Mouse (Mus musculus): ENCODE measurements at regions not wholly inside any gene's neighbourhood (a gene's known extent, or its start where the extent isn't known, plus 50 kb on each side); places are given as distances from the start of the nearest gene placed in this dataset.
A peak's percentile ranks its signal among the peaks of the same experiment; 100 is the strongest.

DNA sequence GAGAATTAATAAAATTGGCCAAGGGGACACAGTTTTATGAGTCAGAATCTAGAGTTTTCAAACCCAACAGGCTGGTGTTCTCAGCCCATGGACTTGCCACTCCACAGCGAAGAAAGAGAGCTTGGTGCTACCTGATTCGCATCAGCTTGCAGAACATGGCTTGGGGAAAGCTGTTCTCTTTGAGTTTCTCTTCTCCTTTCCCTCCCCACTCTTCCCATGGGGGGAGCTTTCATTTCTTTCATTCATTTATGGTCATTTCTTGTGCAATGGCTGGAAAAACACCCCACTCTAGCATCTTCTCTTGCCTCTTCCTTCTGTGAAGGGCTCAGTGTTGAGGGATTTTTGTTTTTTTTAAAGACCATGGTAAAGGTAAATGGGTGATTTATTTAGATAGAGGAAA is 286.5 kb upstream of the Kif2a start:
- DNase-seq (ENCODE audit: extremely low spot score, low spot score): no peak

DNA sequence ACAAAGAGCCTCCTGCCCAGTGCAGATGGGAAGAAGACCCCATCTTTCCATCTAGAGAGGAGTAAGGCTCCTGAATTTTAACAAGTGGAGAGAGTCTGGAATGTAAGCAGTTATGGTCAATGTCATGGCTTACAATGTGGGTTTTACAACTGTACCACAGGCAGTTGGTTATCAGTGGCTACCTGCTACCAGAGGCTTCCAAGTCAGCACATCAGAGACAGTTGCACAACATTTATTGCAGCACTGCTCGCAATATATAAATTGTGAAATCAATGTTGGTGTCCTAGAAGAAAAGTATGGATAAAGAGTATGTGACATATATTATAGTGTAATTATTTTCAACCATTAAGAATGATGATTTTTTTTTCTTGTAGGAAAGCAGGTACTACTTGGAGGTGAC is 285.0 kb upstream of the Kif2a start:
- no peak for DNase-seq (ENCODE audit: extremely low spot score, low spot score)

DNA sequence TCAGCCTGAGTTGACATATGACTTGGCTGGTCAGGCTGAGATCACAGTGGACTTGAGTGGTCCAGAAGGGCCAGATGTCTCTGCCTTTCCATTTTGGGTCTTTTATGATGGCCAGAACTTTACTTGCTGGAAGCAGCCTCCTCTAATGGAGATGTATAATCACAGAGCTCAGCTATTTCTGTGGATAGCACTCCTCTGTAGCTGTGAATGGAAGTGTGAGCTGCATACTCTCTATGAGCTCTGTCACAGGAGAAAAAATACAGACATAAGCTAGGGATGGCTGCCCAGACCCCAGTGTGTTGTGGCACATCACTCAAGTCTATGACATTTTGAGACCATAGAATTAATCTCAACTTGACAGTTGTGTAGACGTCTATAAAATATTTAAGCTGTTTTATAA is 284.3 kb upstream of the Kif2a start:
- no peak for DNase-seq (ENCODE audit: extremely low spot score, low spot score)

DNA sequence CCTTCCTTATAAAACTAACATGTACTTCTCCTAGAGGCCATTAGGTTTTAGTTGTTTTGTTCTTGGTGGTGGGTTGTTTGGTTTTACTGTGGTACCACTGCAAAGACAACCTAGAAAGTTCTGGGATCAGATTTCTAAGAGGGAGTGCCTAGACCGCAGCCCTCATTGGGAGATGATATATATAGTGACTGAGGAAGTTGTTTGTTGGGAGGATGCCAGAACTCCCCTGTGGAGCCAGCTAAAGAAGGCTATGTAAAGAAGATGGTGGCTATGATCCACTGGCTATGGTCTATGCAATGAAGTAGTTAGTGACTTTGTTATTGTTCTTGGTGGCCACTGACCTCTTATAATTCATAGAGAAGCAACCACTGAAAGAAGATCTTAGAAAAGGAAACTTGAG is 283.8 kb upstream of the Kif2a start:
- no peak for DNase-seq (ENCODE audit: extremely low spot score, low spot score)

DNA sequence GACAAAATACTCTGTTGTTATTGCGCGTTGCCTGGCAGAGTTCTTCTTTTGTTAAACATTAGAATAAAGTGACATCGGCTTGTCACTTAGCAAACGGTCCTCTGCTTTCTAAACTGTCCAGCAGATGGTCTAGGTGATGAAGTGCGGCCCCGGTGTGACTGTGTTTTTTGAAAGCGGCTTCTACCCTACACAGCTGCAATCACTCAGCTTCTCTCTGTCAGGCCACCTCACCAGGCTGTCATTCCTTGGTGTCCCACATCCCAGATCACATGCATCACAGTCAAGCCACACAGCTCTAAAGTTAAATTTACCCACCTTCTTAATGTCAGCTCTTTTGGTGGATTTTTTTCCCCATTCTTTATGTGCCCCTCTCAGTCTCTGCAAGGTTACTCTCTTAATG is 282.0 kb upstream of the Kif2a start:
- no peak for DNase-seq (ENCODE audit: extremely low spot score, low spot score)

DNA sequence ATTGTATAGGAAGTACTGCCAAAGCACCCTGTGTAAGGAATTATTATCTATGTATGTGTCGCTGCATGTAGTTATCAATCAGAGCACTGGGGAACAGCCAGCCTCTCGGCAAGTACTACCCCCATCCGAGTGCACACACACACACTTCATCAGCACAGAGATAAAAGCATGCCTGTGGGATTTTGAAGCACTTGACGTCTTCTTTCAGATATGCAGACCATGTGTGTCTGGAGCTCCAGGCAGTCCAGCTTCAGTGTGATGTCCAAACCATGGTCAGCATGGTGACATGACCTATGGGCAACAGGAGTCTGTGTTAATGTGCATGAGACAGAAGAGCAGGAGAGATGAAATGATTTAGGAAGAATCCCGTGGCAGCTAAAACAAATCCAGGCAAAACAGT is 281.4 kb upstream of the Kif2a start:
- DNase-seq (ENCODE audit: extremely low spot score, low spot score): no peak

DNA sequence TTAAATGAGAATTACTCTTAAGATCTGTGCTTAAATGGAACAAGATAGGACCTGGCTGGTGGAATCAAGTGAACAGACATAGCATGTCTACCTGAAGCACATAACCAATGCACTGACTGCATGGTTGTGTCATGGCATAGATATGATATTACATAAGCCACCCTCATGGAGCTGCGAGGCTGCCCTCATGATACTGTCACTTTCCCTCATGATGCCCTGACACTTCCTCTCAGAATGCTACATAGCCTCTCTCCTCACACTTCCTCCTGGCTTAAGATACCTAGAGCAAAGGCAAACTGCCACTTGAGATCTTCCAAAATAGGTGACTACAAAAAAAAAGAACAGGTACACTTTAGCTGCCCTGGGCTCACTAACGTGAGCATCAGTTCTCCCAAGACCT is 278.9 kb upstream of the Kif2a start:
- no peak for DNase-seq (ENCODE audit: extremely low spot score, low spot score)

DNA sequence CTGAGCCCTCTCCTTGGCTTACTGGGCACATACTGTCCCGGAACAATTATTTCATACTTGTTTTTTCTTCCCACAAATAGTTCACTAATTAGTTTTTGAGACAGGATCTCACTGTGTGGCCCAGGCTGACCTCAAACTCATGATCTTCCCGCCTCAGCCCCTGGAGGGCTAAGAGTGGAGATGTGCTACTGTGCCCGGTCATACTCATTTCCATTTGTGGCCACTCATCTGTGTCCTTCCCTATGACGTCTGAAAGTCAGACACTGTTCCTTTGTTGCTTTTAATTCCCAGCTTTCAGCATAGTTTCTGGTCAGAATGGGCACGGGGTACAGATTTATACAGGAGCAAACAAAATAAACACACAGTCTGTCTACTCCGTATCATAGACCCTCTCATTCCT is 242.7 kb upstream of the Kif2a start:
- DNase-seq (ENCODE audit: extremely low spot score, low spot score): no peak

- no peak for DNase-seq (ENCODE audit: extremely low spot score, low spot score)
Measured at GRCm38 (mm10) chr13:107261479-107262050, 239.6 kb upstream of the Kif2a start.

DNA sequence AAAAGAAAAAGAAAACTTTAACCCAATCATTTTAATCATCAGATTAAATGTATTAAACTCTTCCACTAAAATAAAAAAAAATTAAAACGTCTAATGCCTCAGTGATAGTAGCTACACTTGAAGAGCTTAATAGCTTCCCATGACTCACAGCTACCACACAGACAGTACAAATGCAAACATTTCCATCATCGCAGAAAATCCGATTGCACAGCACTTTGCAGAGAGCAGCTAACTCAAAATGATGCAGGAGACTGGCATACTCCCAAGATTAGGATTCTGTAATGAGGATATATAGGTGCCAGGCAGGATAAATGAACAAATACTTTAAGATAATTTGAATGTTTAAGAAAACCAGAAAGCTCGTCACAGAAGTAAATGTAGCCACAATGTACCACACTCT is 238.3 kb upstream of the Kif2a start:
- DNase-seq (ENCODE audit: extremely low spot score, low spot score): no peak

GRCm38 (mm10) chr13:107247792-107248505 is 226.0 kb upstream of the Kif2a start:
- no peak for DNase-seq (ENCODE audit: extremely low spot score, low spot score)

DNA sequence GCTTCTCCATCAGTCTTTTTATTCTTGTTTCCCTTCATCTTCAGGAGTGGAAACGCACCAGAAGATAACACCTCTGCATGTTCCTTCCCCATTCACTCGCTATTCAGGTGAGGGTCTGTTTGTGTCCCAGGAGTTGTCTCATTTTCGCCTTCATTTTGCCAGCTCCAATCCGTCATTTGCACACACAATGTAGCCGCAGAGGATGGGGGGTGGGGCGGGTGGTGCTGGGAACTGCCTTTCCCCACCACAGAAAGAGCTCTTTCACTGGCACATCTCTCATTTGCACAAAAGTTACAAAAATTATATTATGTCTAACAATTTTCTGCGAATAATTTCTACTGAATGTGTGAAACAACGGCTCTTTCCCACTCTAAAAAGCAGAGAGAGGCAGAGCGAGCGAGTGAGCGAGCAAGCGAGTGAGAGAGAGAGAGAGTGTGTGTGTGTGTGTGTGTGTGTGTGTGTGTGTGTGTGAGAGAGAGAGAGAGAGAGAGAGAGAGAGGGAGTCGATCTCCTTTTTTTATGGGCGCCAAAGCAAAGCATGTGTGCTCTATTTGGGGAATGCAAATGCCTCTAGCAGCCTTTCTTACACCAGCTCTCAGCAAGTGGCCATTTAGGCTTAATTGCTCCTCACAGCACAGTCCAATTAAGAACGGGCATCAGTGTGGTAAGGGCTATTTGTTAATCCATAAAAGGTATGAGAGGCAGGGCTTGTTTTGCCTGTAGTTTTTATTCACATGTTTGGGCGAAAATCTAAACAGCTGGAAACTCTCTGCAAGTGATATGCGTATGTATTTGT is 225.2 kb upstream of the Kif2a start:
- DNase-seq (ENCODE audit: extremely low spot score, low spot score): peak; percentile 15

- no peak for DNase-seq (ENCODE audit: extremely low spot score, low spot score)
Measured at GRCm38 (mm10) chr13:107244173-107244572, 222.2 kb upstream of the Kif2a start.

DNA sequence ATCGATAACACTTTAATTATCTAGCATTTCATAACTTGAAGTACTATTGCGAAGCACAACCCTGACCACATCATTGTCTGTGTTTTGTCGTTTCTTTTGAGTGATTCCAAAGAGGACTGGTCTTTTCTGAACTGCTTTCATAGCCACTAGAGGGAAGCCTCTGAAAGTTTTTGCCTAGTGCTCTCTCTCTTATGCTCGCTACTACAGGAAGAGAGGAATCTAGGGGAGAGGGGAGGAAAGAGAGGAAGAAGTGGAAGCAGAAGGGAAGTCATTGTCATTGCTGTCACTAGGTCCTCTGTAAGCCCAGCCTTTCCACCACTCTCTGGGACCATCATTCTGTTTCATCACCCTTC is 217.1 kb upstream of the Kif2a start:
- no peak for DNase-seq (ENCODE audit: extremely low spot score, low spot score)

DNA sequence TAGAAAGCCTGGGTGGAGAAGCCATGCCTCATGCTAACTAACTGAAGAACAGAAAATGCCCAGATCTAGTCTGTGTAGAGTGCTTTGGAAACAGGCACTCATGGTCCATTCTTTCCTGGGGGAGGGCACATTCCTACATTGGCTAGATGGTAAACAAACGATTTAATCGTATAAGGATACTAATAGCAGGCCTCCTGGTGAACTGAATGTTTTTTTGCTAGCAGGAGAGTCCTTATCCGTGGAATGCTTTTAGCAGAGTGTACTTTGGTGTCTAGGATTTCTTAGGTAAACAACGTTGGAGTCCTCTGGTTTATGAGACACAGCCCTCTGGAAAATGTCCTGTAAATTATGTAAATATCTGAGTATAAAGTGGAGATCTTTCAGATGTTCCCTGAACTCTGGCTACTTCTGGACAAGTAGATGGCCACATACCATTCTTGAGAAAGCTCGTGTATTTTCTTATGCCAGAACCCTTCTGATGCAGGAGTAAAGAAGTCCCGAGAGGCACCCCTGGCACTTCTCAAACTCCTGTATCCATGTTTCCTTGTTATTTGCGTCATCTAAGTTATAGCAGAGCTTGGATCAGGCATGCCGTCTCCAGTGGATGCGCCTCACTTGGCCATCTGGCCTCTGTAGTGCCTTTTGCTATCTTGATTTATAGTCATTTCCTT is 216.6 kb upstream of the Kif2a start:
- DNase-seq (ENCODE audit: extremely low spot score, low spot score): no peak

- DNase-seq (ENCODE audit: extremely low spot score, low spot score): no peak
Measured at GRCm38 (mm10) chr13:107219456-107219855, 197.5 kb upstream of the Kif2a start.

- DNase-seq (ENCODE audit: extremely low spot score, low spot score): no peak
Measured at GRCm38 (mm10) chr13:107218351-107218750, 196.4 kb upstream of the Kif2a start.

DNA sequence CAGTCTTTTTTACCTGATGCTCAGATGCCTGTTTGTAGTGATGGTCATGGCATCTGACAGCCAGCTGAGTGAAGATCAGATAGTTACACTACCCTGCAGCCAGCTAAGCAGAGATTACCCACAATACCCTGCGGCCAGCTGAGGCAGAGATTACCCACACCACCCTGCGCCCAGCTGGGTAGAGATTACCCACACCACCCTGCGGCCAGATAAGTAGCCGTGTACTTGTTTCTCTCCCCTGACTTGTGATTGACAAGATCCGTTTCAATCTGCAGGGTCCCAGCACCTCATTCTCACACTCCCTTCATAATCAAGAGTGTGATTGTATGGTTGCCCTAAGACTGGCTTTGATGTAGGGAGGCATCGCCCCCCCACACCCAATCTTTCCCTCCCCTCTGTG is 195.9 kb upstream of the Kif2a start:
- no peak for DNase-seq (ENCODE audit: extremely low spot score, low spot score)

DNA sequence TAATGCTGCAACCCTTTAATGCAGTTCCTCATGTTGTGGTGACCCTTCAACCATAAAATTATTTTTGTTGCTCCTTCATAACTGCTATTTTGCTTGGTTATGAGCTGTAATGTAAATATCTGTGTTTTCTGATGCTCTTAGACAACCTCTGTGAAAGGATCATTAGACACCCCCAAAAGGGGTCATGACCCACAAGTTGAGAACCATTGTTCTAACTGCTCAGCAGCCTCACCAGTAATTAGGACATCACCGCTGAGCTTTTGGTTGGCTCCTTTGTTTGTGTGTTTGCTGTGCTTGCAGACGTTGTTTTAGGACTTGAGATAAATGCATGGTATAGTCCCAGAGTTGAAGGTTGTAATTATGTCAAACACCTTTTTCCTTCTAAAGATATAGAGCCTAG is 191.4 kb upstream of the Kif2a start:
- no peak for DNase-seq (ENCODE audit: extremely low spot score, low spot score)

- DNase-seq (ENCODE audit: extremely low spot score, low spot score): no peak
Measured at GRCm38 (mm10) chr13:107210676-107211075, 188.8 kb upstream of the Kif2a start.

- DNase-seq (ENCODE audit: extremely low spot score, low spot score): peak; percentile 66
Measured at GRCm38 (mm10) chr13:107207354-107208181, 185.6 kb upstream of the Kif2a start.

Data from neural tube, embryonic 10.5 days (tissue).